Mouse (Mus musculus): ENCODE data around the gene Spdl1. TPM values are rescaled to one million over a fixed set of nuclear protein-coding genes. Genes with fewer than 3 reads are reported as not detected.

Spdl1 gene
- polyA plus RNA-seq, 1 experiment from 2014 or later, result 11.3 TPM

Other genes with a start within 250 kb of the Spdl1 start
- 5.0 and 5.3 TPM in 2 replicates for gene Dock2, start 49.7 kb downstream of the Spdl1 start, polyA plus RNA-seq (2015; fragmentation: Nextera tagmentation; extraction: Ambion mirVana)